Mouse (Mus musculus): ENCODE results near the gene Klhl35.
A peak's percentile ranks its signal among the peaks of the same experiment; 100 is the strongest.
"Not testable (repeated sequence)": the region's sequence is repeated elsewhere in the genome, so short reads cannot be mapped to it uniquely, and the experiment has no call there.

Klhl35 gene

GRCm38 (mm10) chr7:99501148-99501547 is 35.3 kb downstream of the Klhl35 start:
- no peak for DNase-seq

GRCm38 (mm10) chr7:99504556-99504955 is 38.8 kb downstream of the Klhl35 start:
- DNase-seq, result no peak

GRCm38 (mm10) chr7:99508187-99508586 is 42.4 kb downstream of the Klhl35 start:
- DNase-seq, result not testable (repeated sequence)

GRCm38 (mm10) chr7:99510087-99510501 is 44.3 kb downstream of the Klhl35 start:
- DNase-seq, result peak; percentile 61

GRCm38 (mm10) chr7:99516092-99516813 is 50.4 kb downstream of the Klhl35 start:
- no peak for DNase-seq

GRCm38 (mm10) chr7:99516814-99517157 is 51.0 kb downstream of the Klhl35 start:
- no peak for DNase-seq

- peak; percentile 59 to 81 for DNase-seq
Measured at GRCm38 (mm10) chr7:99518954-99519644, 53.3 kb downstream of the Klhl35 start.

- no peak for DNase-seq
Measured at GRCm38 (mm10) chr7:99523121-99523520, 57.3 kb downstream of the Klhl35 start.

Measured in lung, adult 18-20 months (tissue).